Mouse (Mus musculus): ENCODE data around the gene Rnf135. TPM values are rescaled to one million over a fixed set of nuclear protein-coding genes. Genes with fewer than 3 reads are reported as not detected.
"Not testable (repeated sequence)": the region's sequence is repeated elsewhere in the genome, so short reads cannot be mapped to it uniquely, and the experiment has no call there.

The Rnf135 gene
- total RNA-seq, 2 experiments from 2014 or later, result 3.5 to 3.9 TPM

DNA sequence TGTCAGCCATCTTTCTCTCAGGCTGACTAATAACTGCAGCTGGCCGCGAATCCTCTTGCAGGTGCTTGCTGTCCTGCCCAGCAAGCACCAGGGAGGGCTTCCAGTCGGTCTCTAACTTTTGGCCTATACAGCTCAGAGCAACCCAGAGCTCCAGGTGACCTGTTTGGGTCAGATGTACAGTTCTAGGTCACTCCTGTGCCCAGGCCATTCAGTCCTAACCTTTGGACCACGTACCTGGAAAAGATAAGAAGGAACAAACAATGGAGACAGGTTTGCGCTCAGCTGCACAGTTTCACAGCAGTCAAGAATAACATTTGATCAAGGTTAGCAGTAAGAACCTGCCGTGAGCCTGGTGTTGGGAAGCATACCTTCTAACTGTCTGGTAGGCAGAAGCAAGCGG lies 24.6 kb upstream of the Rnf135 start:
- no peak for DNase-seq (ENCODE audit: extremely low spot score in 1 of 2, low spot score in 1 of 2)

DNA sequence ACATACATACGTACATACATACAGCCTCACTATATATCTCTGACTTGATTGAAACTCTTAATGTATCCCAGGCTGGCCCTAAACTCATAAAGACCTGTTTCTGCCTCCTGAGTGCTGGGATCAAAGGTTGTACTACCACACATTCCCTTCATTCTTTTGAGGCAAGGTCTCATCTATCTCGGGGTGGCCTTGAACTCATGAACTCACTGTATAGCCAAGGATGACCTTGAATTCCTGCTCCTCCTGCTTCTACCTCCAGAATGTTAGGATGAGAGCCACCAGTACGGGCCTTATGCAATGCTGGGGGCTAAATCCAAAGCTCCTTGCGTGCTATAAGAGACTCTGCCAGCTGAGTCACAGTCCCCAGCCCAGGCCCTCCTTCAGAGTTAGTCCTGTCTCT lies 22.6 kb upstream of the Rnf135 start:
- DNase-seq (ENCODE audit: extremely low spot score in 1 of 2, low spot score in 1 of 2), result no peak

DNA sequence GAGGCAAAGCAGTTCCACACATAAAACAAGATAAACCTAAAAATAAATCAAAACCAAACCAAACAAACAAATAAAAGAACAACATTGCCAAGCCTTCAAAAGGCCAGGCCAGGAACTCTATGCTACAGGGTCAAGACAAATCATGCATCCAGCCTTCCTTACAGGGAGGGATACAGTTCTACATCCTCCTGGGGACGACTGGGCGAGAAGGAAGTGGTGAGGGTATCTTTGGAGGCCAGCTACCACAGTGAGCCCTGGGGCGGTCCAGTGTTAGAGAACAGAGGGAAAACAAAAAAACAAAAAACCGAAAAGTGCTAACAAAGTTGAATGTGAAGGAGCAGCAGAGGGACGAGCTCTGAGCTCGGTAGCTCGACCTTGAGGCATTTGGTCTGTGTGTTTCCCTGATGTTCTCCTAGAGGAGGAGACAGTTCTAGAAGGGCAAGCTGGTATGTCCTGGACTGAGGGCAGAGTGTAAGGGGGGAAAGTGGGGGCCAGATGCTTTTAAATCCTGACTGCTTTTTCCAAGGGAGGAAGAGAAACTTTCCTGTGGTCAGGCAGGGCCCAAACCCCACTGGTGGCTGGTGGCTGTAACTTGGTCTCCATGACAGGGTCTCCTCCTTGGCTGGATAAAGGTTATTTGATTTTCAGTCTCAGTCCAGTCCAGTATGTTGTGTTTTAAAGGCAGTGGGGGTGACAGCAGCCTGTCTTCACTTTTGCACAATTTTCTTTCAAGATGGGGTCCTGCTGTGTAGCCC lies 20.1 kb upstream of the Rnf135 start:
- DNase-seq (ENCODE audit: extremely low spot score in 1 of 2, low spot score in 1 of 2), result no peak

DNA sequence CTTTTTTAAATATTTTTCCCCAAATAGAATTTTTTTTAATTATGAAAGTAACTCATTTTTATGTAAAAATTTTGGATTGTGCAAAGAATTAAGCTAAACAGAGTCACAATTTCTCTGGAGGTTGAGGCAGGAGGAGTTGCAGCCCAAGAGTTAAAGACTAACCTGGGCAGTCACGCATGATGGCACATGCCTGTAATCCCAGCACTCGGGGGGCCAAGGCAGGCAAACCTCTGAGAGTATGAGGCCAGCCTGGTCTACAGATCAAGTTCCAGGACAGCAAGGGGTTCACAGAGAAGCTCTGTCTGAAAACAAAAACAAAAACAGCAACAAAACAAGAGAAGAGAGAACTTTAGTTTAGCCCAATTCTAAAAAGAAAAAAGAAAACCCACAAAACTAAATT lies 19.4 kb upstream of the Rnf135 start:
- no peak for DNase-seq (ENCODE audit: extremely low spot score in 1 of 2, low spot score in 1 of 2)

DNA sequence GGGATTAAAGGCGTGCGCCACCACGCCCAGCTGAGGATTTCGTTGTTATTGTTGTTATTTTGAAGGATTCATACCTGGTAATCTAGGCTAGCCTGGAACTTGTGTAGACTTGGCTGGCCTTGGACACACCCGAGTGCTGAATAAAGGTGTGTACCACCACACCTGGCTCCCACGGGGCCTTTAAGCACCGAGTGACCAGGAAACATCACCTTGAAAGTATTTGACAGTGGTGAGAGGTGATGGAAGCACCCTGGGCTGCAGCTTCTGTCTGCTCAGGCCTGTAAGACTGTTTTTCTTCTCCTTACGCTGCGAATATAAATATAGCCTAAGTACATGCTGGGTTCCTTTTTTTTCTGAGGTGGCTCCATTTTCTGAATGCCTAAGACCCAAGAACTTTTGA lies 15.5 kb upstream of the Rnf135 start:
- no peak for DNase-seq (ENCODE audit: extremely low spot score in 1 of 2, low spot score in 1 of 2)

DNA sequence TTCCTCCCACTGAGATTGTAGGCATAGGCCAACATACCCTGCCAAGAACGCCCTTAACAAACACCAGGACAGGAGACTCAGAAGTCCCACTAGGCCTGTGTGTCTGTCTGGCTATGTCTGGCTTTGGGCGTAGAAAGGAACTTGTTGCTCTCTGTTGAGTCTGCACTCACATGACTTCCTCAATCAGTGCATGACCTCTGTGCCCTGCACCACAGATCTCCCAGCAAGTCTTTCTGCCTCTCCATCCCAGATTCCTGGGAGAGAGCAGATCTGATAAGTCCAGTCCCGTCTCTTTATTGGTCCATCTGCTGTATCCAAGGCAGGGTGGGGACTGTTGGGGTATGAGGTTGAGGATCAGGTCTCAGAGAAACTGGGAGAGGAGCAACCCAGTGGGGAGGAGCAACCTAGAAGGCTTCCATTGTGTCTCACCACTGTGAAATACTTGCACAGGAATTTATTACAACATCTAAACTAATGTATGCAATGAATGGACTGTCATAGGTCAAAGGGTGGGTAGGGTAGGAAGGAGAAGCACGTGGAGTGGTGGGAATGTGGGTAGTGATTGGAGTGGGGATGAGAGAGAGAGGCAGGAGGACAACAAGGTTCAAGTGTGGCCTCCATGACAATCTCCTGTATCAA lies 14.9 kb upstream of the Rnf135 start:
- DNase-seq (ENCODE audit: extremely low spot score in 1 of 2, low spot score in 1 of 2), result no peak

DNA sequence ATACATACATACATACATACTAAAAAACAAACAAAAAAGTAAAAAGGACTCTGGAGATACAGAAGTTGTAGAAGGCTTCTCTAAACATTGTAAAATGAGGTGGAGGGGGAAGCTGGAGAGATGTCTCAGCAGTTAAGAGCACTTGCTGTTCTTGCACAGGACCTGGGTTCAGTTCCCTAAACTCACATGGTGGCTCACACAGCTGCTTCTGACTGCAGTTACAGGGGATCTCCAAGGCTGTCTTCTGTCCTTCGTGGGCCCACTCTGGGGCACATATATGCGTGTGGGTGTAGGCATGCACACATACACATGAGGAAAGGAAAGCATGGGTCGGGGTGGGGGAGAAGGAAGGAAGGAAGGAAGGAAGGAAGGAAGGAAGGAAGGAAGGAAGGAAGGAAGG lies 14.0 kb upstream of the Rnf135 start:
- no peak for DNase-seq (ENCODE audit: extremely low spot score in 1 of 2, low spot score in 1 of 2)

DNA sequence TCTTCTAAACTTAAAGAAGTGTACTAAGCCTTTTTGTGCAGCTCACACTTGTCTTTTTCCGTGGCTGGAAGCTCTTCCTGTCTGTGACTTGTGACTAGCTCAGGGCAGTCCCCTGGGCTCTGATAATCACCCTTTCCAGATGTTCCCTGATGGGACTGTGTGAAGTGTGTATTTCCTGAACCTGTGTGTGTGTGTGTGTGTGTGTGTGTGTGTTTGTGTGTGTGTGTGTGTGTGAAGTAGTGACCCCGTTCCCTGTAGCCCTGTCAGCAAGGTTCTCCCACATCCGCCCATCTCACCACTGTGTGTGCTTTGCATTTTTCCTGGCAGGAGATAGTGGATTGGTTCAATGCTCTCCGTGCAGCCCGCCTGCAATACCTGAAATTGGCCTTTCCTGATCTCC lies 13.3 kb upstream of the Rnf135 start:
- no peak for DNase-seq (ENCODE audit: extremely low spot score in 1 of 2, low spot score in 1 of 2)

DNA sequence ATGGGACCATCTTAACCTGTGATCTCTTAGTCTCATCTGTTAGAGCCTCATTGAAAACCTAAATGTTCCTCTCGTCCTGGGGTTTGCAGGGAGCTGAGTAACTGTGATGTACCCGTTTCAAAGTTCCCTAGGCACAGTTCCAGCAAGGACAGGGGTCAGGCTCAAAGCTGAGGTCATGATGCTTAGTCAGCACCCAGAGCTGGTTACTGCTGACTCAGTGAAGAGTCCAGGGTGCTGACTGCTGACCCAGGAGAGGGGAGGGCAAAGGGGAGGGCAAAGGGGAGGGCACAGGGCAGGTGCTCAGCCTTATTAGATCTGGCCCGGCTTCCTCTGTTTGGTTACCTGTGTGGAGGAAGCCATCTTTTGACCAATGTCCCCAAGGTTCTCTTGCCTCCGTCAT lies 11.8 kb upstream of the Rnf135 start:
- DNase-seq (ENCODE audit: extremely low spot score in 1 of 2, low spot score in 1 of 2), result no peak

DNA sequence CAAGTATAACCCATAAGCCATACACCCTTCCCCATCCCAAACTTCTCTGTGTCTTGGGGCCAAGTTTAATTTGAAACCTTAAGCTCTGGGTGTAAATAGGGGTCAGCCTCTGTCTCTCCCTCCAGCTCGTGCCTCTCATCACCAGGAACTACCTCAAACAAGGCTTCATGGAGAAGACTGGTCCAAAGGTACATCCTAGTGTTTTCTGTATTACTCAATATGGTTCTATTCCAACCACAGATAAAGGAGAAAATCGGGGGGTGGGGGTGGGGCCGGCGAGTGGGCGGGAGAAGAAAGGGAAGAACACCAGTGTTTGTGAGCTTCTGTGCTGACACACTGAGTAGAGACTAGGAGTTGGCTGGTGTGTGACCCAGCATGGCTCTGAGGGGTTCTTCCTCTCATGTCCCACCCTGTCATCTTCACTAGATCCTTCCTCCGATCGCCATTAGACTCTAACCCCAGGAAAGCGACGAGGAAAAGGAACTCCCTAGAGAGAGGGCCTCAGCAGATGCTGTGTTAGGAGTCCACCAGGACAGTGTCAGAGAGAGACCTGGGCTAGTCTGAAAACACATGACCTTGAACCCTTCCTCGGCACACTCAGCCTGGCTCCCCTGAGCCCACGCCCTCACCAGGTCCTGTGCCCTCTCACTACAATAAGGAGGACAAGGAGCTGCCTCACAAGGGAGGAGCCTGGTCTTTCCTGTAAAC lies 9.5 kb upstream of the Rnf135 start:
- no peak for DNase-seq (ENCODE audit: extremely low spot score in 1 of 2, low spot score in 1 of 2)

DNA sequence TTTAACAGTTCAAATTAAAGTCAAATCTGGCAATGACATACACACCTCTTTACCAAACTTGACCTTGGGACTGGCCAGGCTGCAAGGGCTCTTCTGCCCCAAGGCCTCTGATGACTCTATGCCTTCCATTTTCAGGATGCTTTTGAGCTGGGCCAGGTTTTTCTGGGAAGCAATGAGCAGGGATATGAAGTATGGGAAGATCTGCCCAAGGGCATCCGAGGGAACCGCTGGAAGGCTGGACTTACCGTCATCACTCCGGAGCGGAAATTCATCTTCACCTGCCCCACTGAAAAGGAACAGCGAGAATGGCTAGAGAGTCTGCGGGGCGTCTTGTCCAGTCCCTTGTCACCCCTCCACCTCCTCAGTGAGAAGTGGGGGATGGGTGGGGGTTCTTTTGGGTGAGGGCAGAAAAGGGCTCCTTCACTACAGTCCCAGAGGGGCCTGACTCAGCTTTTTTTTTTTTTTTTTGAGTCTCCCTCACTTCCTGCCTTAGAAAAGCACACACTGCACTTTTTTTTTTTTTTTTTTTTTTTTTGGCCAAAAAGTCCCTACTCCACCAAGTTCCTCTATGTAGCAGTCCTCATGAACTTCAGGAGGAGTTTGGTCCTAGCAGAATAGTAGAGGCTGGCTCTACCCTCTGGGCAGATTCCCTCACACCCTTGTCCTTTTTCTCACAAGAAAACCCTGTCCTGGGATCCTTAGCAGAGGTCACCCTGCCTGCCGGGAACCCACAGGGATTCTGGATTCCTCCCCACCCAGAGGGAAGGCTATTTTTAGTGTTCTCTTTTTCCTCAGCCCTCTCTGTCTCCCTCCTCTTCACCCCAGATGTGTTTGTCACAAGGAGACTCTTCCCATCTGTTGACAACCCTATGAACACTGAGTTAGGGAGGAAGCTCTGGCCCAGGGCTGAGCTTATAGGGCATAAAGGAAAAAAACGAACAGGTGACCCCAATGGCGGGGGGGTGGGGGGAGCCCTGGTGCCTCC lies 6.4 kb upstream of the Rnf135 start:
- DNase-seq (ENCODE audit: extremely low spot score in 1 of 2, low spot score in 1 of 2), result no peak

DNA sequence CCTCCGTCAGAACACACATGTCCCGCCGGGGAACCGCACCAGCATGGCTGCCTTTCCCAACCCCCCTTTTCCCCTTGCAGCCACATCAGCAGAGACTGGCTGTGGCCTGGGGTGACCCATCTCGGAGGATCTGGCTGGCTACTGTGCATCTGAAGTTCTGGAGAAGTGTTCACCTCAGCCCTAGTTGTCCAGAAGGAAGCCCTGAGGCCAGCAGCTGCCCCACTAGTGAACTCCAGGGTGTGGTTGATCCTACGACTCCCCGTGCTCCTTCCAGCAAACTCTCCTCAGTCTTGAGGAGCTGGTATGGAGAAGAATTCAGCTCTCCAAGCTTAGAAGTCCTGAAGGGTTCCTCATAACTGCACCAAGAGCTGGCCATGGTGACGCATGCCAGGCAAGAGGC lies 5.3 kb upstream of the Rnf135 start:
- DNase-seq (ENCODE audit: extremely low spot score in 1 of 2, low spot score in 1 of 2), result no peak

DNA sequence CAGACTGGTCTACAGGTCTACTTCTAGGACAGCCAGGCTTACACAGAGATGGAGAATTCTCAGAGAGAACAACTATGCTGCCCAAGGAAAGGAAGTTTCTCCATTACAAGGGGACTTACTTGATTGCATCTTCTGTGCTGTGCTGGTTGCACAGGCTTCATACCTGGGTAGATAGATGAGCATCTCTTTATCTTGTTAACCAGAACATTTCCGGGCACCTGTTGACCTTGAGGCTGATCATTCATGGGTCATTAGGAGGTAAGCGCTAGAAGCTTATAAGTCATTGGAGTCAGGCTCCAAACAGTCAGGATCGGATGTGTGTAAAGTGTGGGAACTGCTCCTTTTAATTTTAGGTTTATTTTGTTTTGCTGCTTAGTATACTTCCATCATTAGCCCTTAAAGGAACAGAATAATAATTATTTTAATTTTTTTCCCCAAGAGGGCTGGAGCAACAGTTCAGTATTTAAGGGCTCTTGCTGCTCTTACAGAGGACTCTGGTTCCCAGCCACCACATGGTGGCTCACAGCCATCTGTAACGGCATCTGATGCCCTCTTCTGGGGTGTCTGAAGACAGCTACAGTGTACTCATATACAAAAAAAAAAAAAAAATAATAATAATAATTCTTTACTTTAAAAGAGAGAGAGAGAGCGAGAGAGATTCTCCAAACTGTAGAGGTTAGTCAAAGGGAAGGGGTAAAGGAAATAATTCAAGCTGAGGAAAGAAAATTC lies 2.5 kb upstream of the Rnf135 start:
- DNase-seq (ENCODE audit: extremely low spot score in 1 of 2, low spot score in 1 of 2), result no peak

DNA sequence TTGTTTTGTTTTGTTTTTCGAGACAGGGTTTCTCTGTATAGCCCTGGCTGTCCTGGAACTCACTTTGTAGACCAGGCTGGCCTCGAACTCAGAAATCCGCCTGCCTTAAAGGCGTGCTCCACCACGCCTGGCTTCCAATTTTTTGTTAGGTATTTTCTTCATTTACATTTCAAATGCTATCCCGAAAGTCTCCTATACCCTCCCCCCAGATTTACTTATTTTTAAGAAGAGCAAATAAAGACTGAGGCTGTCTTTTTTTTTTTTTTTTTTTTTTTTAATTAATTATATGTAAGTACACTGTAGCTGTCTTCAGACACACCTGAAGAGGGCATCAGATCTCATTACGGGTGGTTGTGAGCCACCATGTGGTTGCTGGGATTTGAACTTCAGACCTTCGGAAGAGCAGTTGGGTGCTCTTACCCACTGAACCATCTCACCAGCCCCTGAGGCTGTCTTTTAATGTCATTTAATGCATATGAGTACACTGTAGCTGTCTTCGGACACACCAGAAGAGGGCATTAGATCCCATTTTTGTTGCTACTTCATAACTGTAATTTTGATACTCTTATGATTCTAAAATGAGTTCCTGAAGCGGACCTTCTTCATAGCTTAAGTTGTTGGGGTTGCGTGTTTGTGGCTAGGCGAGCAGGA lies 472 bp upstream of the Rnf135 start:
- DNase-seq (ENCODE audit: extremely low spot score in 1 of 2, low spot score in 1 of 2), result not testable (repeated sequence)

DNA sequence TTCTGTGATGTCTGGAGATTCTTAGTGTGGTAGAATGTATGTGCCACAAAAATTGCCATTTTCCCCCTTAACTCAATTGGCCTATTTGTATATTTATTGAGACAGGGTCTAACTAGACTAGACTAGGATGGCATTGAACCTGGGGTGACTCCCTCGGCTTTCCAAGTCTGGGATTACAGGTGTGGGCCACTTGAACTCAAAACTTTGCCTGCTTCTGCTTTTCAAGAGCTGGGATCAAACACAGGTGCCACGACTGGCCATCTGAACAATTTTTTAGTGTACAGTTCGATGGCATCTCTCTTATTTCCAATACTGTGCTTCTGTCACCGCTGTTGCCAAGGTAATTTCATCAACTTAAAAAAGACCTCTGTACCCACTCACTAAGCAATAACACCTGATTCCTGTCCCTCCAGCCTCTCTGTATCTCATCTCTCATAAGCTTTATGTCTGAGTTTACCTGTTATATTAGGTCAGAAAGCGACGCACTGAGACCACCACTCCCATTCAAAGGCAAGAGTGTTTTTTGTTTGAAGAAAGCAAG lies 950 bp downstream of the Rnf135 start:
- no peak for DNase-seq (ENCODE audit: extremely low spot score in 1 of 2, low spot score in 1 of 2)

DNA sequence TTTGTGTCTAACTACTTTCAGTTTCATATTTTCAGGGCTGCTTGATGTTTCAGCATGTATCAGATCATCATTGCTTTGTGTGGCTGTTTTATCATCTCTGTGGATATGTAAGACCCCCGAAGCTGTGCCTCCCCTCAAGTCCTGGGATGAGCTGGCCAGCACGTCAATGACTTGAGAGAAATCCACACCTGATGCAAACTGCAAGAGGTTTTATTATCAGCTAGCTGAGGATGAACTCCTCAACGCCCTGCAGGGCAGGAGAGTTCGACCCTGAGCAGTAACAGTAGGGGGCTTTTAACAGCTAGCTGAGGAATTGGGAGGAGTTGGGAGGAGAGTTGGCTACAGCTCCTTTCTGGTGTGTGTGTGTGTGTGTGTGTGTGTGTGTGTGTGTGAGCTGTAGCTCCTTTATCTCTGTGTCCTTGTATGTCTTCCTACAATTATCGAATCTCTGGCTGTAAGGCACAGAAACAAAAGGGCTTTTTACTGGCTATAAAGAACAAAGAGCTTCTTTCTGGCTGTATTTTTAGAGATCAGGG lies 1.9 kb downstream of the Rnf135 start:
- DNase-seq (ENCODE audit: extremely low spot score in 1 of 2, low spot score in 1 of 2), result not testable (repeated sequence)

DNA sequence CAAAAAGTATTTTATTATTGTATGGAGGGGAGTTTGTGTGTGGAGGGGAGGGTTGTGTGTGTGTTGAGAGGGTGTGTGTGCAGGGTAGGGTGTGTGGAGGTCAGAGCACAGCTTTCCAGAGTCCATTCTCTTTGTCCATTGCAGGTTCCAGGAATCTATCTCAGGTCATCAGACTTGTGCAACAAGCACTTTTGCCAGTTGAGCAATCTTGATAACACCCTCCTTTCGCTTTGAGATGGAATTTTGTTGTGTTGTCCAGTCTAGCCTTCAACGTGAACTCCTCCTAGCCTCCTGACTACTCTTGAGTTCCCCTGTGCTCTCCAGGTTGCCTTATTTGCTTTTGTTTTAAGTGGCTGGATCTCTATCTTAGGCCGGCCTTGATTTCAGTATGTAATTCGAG lies 6.6 kb downstream of the Rnf135 start:
- no peak for DNase-seq (ENCODE audit: extremely low spot score in 1 of 2, low spot score in 1 of 2)

DNA sequence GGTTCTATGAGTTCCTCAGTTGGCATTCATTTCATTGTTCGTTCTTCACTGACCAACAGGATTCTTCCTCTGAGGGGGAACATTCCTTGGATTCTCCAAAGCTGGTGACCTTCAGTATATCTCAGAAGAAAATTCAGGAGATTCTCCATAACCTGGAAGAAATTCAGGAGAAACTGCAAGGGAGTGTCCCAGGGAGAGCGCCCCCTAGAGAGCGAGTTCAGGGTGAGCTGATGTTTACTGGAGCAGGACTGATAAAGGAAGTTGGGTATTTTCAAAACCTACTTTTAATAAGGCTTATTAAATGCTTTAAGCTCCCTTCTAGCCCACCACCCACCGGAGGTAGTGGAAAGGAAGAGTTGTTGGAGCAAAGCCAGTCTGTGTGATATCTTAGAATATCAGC lies 10.2 kb downstream of the Rnf135 start:
- DNase-seq (ENCODE audit: extremely low spot score in 1 of 2, low spot score in 1 of 2), result no peak

DNA sequence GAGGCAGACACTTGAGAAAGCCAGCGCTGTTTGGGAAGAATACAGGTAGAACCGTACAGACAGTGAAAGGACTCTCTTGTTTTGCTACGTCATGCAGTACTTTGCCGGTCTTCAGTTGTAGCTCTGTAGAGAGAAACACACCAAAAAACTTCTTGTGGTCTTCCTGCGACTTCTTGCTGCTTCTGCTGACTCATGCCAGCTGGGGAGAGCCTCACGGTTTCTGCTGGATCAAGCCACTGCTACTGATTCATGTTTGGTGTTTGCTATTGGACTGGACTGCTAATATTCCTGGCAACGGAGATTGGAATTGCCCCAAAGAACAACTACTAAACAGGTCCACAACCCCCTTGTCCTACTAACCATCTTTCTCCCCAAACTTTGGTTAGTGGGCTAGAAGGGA lies 12.7 kb downstream of the Rnf135 start:
- DNase-seq (ENCODE audit: extremely low spot score in 1 of 2, low spot score in 1 of 2), result no peak
